Mouse (Mus musculus): ENCODE data around the gene Ufsp1. TPM values are rescaled to one million over a fixed set of nuclear protein-coding genes. Genes with fewer than 3 reads are reported as not detected.

The Ufsp1 gene
- polyA plus RNA-seq, 2 experiments = 6.3 to 9.4 TPM

DNA sequence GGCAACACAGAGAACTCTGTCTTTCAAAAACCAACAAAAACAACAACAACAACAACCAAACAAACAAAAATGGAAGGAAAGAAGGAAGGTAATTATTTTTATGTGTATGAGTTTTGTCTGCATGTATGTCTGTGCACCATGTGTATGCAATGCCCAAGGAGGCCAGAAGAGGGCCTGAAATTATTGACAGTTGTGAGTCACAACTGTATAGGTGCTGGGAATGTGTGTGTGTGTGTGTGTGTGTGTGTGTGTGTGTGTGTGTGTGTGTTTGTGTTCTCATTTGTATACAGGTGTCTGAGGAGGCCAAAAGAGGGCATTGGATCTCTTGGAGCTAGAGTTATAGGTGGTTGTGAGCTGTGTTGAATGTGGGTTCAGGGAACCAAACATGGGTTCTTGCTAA, 49.4 kb downstream of the Ufsp1 start:
- H3K9ac ChIP-seq (replicated peaks) = no peak overlapping the region
- peak; percentile 33 for TF ChIP-seq CTCF (IDR thresholded peaks at IDR 0.05; ENCODE audit: low read depth)
- no peak for TF ChIP-seq EP300 (IDR thresholded peaks at IDR 0.05; ENCODE audit: low read depth)
- peaks cover 2 to 20% of the 10 kb centered on the region in 2 experiments; a peak in 2 of 4 replicates for H3K4me1 ChIP-seq (replicated peaks; ENCODE audit: control insufficient read depth in 2 of 2, insufficient read depth in 2 of 2, low read length in 1 of 2)
- no peak for DNase-seq (ENCODE audit: low read depth in 3 of 3, low spot score in 3 of 3)
- H3K9me3 ChIP-seq (ENCODE audit: control insufficient read depth, low read length) = no peaks in the 10 kb centered on the region
- H3K4me2 ChIP-seq (ENCODE audit: low read depth) = no peak overlapping the region
- H3K27ac ChIP-seq = no peak overlapping the region
- H3K4me3 ChIP-seq (ENCODE audit: insufficient read depth in 1 of 2, low read depth in 2 of 2, low read length in 2 of 2) = no peak overlapping the region
- H3K27me3 ChIP-seq (ENCODE audit: control insufficient read depth, insufficient read depth, low read length) = peaks cover 10% of the 10 kb centered on the region
- ATAC-seq (ENCODE audit: insufficient read depth) = no peak
- no peaks in the 10 kb centered on the region for H3K36me3 ChIP-seq (replicated peaks; ENCODE audit: control insufficient read depth, insufficient read depth, low read depth)

Small RNAs within 50 kb of the gene (microRNA-seq; reads per million reads assigned to microRNA genes)
- gene Mir7036 = not detected
- gene Mir8116 = 1.3 reads per million

Other genes starting within 250 kb of the Ufsp1 start
- 45.8 and 58.6 TPM in 2 replicates for gene Ap1s1, start 248.5 kb upstream of the Ufsp1 start, polyA plus RNA-seq (2012; rRNA removed)
- gene Ap1s1, start 248.5 kb upstream of the Ufsp1 start, polyA plus RNA-seq (2014; fragmentation: Nextera tagmentation; extraction: Ambion mirVana) = 73.9 and 79.4 TPM in 2 replicates
- gene Serpine1, start 222.4 kb upstream of the Ufsp1 start, polyA plus RNA-seq (2012; rRNA removed) = 0.14 and 0.23 TPM in 2 replicates
- not detected in 2 replicates for gene Serpine1, start 222.4 kb upstream of the Ufsp1 start, polyA plus RNA-seq (2014; fragmentation: Nextera tagmentation; extraction: Ambion mirVana)
- 3.7 and 5.4 TPM in 2 replicates for gene Trim56, start 178.4 kb upstream of the Ufsp1 start, polyA plus RNA-seq (2012; rRNA removed)
- gene Trim56, start 178.4 kb upstream of the Ufsp1 start, polyA plus RNA-seq (2014; fragmentation: Nextera tagmentation; extraction: Ambion mirVana) = 7.8 and 8.4 TPM in 2 replicates
- not detected in 2 replicates for gene Muc3, start 145.3 kb upstream of the Ufsp1 start, polyA plus RNA-seq (2012; rRNA removed)
- gene Muc3, start 145.3 kb upstream of the Ufsp1 start, polyA plus RNA-seq (2014; fragmentation: Nextera tagmentation; extraction: Ambion mirVana) = not detected in 2 replicates
- gene Muc3a, start 82.2 kb upstream of the Ufsp1 start, polyA plus RNA-seq (2012; rRNA removed) = 0.06 TPM in 2 replicates
- gene Muc3a, start 82.2 kb upstream of the Ufsp1 start, polyA plus RNA-seq (2014; fragmentation: Nextera tagmentation; extraction: Ambion mirVana) = not detected in 2 replicates
- 18.1 and 20.5 TPM in 2 replicates for gene Ache, start 7.1 kb upstream of the Ufsp1 start, polyA plus RNA-seq (2012; rRNA removed)
- 12.4 and 16.6 TPM in 2 replicates for gene Ache, start 7.1 kb upstream of the Ufsp1 start, polyA plus RNA-seq (2014; fragmentation: Nextera tagmentation; extraction: Ambion mirVana)
- gene Srrt, start 13.0 kb downstream of the Ufsp1 start, polyA plus RNA-seq (2012; rRNA removed) = 64.1 and 93.4 TPM in 2 replicates
- 50.2 and 56.0 TPM in 2 replicates for gene Srrt, start 13.0 kb downstream of the Ufsp1 start, polyA plus RNA-seq (2014; fragmentation: Nextera tagmentation; extraction: Ambion mirVana)
- 6.7 and 7.2 TPM in 2 replicates for gene Trip6, start 19.8 kb downstream of the Ufsp1 start, polyA plus RNA-seq (2012; rRNA removed)
- gene Trip6, start 19.8 kb downstream of the Ufsp1 start, polyA plus RNA-seq (2014; fragmentation: Nextera tagmentation; extraction: Ambion mirVana) = 4.9 and 6.4 TPM in 2 replicates
- gene Slc12a9, start 39.0 kb downstream of the Ufsp1 start, polyA plus RNA-seq (2012; rRNA removed) = 2.2 and 2.4 TPM in 2 replicates
- gene Slc12a9, start 39.0 kb downstream of the Ufsp1 start, polyA plus RNA-seq (2014; fragmentation: Nextera tagmentation; extraction: Ambion mirVana) = 1.2 TPM in 2 replicates
- 7.8 and 8.2 TPM in 2 replicates for gene Ephb4, start 55.5 kb downstream of the Ufsp1 start, polyA plus RNA-seq (2012; rRNA removed)
- 5.7 and 6.6 TPM in 2 replicates for gene Ephb4, start 55.5 kb downstream of the Ufsp1 start, polyA plus RNA-seq (2014; fragmentation: Nextera tagmentation; extraction: Ambion mirVana)
- gene Zan, start 182.4 kb downstream of the Ufsp1 start, polyA plus RNA-seq (2012; rRNA removed) = 0.19 and 0.22 TPM in 2 replicates
- gene Zan, start 182.4 kb downstream of the Ufsp1 start, polyA plus RNA-seq (2014; fragmentation: Nextera tagmentation; extraction: Ambion mirVana) = 0.06 and 0.13 TPM in 2 replicates
- gene Pop7, start 207.9 kb downstream of the Ufsp1 start, polyA plus RNA-seq (2012; rRNA removed) = 25.3 and 29.2 TPM in 2 replicates
- 34.6 and 36.5 TPM in 2 replicates for gene Pop7, start 207.9 kb downstream of the Ufsp1 start, polyA plus RNA-seq (2014; fragmentation: Nextera tagmentation; extraction: Ambion mirVana)
- gene Gigyf1, start 223.9 kb downstream of the Ufsp1 start, polyA plus RNA-seq (2012; rRNA removed) = 4.6 and 5.7 TPM in 2 replicates
- gene Gigyf1, start 223.9 kb downstream of the Ufsp1 start, polyA plus RNA-seq (2014; fragmentation: Nextera tagmentation; extraction: Ambion mirVana) = 2.1 and 2.8 TPM in 2 replicates
- gene Epo, start 238.6 kb downstream of the Ufsp1 start, polyA plus RNA-seq (2012; rRNA removed) = 0.40 and 0.47 TPM in 2 replicates
- 0.62 and 0.85 TPM in 2 replicates for gene Epo, start 238.6 kb downstream of the Ufsp1 start, polyA plus RNA-seq (2014; fragmentation: Nextera tagmentation; extraction: Ambion mirVana)
- gene Gnb2, start 238.9 kb downstream of the Ufsp1 start, polyA plus RNA-seq (2012; rRNA removed) = 211 and 215 TPM in 2 replicates
- gene Gnb2, start 238.9 kb downstream of the Ufsp1 start, polyA plus RNA-seq (2014; fragmentation: Nextera tagmentation; extraction: Ambion mirVana) = 151 and 157 TPM in 2 replicates

Data from liver, embryonic 14.5 days (tissue).